Mouse (Mus musculus) monocyte, adult 59 days (primary cell): Measurements from ENCODE around the gene Bsnd. TPM values are rescaled to one million over a fixed set of nuclear protein-coding genes. Genes with fewer than 3 reads are reported as not detected.

Source experiments
- total RNA-seq, 2 experiments: library from RNA; stranded (reverse); gene quantifications; one replicate each; pipeline ENCODE4 v1.2.4; 2023

Gene Bsnd
- not detected for total RNA-seq

GRCm38 (mm10) chr4:106492116-106492515, at the start of gene Bsnd:
Gene Bsnd (minus strand): TSS chr4:106492283.

Other genes with a start within 250 kb of the Bsnd start
- 10 to 100 TPM; 35.4 to 36.0 TPM for gene Usp24, start 176.1 kb downstream of the Bsnd start, total RNA-seq
- not detected for gene Pcsk9, start 28.0 kb downstream of the Bsnd start, total RNA-seq
- 10 to 100 TPM; 12.2 to 13.2 TPM for gene Dhcr24, start 68.8 kb upstream of the Bsnd start, total RNA-seq
- gene Lexm, start 125.0 kb upstream of the Bsnd start, total RNA-seq = not detected
- gene Ttc22, start 130.1 kb upstream of the Bsnd start, total RNA-seq = not detected
- 1 to 10 TPM; 2.8 to 2.9 TPM for gene Pars2, start 158.8 kb upstream of the Bsnd start, total RNA-seq
- gene Ttc4, start 186.7 kb upstream of the Bsnd start, total RNA-seq = 10 to 100 TPM; 22.7 to 26.6 TPM
- under 1 TPM; 0.36 to 0.50 TPM for gene Mroh7, start 238.6 kb upstream of the Bsnd start, total RNA-seq
- gene Fam151a, start 241.6 kb upstream of the Bsnd start, total RNA-seq = not detected